Mouse (Mus musculus) ZHBTc4 (cell line): Measurements from ENCODE around the gene Tspyl3.

Experiments used
- DNase-seq: peaks from one replicate; pipeline ENCODE4 v3.0.0-alpha.2; 2011; ENCODE audit warnings: low read depth, low spot score

Gene Tspyl3

GRCm38 (mm10) chr2:153228523-153228922 lies 3.3 kb upstream of the Tspyl3 start:
- no peak for DNase-seq

GRCm38 (mm10) chr2:153227959-153228358 lies 2.7 kb upstream of the Tspyl3 start:
- DNase-seq, result no peak

GRCm38 (mm10) chr2:153225595-153225953 lies 333 bp upstream of the Tspyl3 start:
- DNase-seq, result no peak

GRCm38 (mm10) chr2:153222566-153222965 lies 2.7 kb downstream of the Tspyl3 start:
- no peak for DNase-seq

GRCm38 (mm10) chr2:153222130-153222529 lies 3.1 kb downstream of the Tspyl3 start:
- no peak for DNase-seq

- no peak for DNase-seq
Measured at GRCm38 (mm10) chr2:153221620-153222019, 3.6 kb downstream of the Tspyl3 start.

GRCm38 (mm10) chr2:153218516-153218915 lies 6.7 kb downstream of the Tspyl3 start:
- no peak for DNase-seq

GRCm38 (mm10) chr2:153217826-153218340 lies 7.4 kb downstream of the Tspyl3 start:
- DNase-seq, result no peak

GRCm38 (mm10) chr2:153215421-153215820 lies 9.8 kb downstream of the Tspyl3 start:
- DNase-seq, result peak; percentile 21

- no peak for DNase-seq
Measured at GRCm38 (mm10) chr2:153214771-153215259, 10.4 kb downstream of the Tspyl3 start.

- DNase-seq, result no peak
Measured at GRCm38 (mm10) chr2:153213351-153213750, 11.9 kb downstream of the Tspyl3 start.

GRCm38 (mm10) chr2:153211451-153211850 lies 13.8 kb downstream of the Tspyl3 start:
- DNase-seq, result no peak

GRCm38 (mm10) chr2:153209286-153209685 lies 16.0 kb downstream of the Tspyl3 start:
- no peak for DNase-seq

GRCm38 (mm10) chr2:153208149-153208548 lies 17.1 kb downstream of the Tspyl3 start:
- no peak for DNase-seq

- no peak for DNase-seq
Measured at GRCm38 (mm10) chr2:153202766-153203165, 22.5 kb downstream of the Tspyl3 start.

- no peak for DNase-seq
Measured at GRCm38 (mm10) chr2:153199114-153199513, 26.1 kb downstream of the Tspyl3 start.

GRCm38 (mm10) chr2:153198485-153198884 lies 26.8 kb downstream of the Tspyl3 start:
- no peak for DNase-seq

GRCm38 (mm10) chr2:153194255-153194654 lies 31.0 kb downstream of the Tspyl3 start:
- DNase-seq, result no peak

- DNase-seq, result no peak
Measured at GRCm38 (mm10) chr2:153191242-153191641, 34.0 kb downstream of the Tspyl3 start.

- no peak for DNase-seq
Measured at GRCm38 (mm10) chr2:153187848-153188247, 37.4 kb downstream of the Tspyl3 start.

GRCm38 (mm10) chr2:153186176-153186591 lies 39.1 kb downstream of the Tspyl3 start:
- DNase-seq, result no peak

GRCm38 (mm10) chr2:153179961-153180360 lies 45.3 kb downstream of the Tspyl3 start:
- no peak for DNase-seq

- no peak for DNase-seq
Measured at GRCm38 (mm10) chr2:153179126-153179860, 45.9 kb downstream of the Tspyl3 start.
